Mouse (Mus musculus) kidney, adult 2 months (tissue): Measurements from ENCODE around the gene Poldip2.

Source experiments
- CTCF ChIP-seq: fragments of 200-500 bp; conservative IDR thresholded peaks from 2 replicates; pipeline ENCODE4 v1.5.1; 2011; ENCODE audit warnings: low read depth, mild to moderate bottlenecking, control low read depth, low read length, moderate library complexity, mixed read lengths; ENCODE audit not compliant: insufficient read depth, insufficient read length
- POLR2A ChIP-seq: fragments of 200-500 bp; IDR thresholded peaks from one replicate; pipeline ENCODE4 v1.6.1; 2011; ENCODE audit warnings: low read depth, low read length, control low read depth

DNA sequence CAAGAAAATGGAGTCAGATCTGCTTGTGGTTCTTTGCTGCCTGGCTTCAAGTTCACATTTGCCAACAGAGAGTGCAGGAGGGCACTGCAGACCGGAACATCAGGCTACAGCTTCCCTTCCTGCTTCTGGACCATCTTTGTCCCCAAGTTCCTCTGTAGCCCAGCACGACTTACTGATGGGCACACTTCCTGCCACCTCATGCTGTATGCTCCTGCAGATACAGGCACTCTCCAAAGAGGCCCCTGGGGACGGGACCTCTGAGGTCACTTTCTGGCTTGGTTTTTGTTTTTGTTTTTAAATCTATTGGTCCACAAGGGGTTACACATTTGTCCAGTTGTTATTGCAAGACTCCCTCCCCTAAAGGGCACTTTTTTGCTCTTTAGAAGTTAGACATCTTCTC lies 57.8 kb downstream of the Poldip2 start:
- no peak for TF ChIP-seq CTCF
- no peak for TF ChIP-seq POLR2A
